Mouse (Mus musculus) heart, postnatal 25 days (tissue): ENCODE measurements around the gene Mmp11. TPM values are rescaled to one million over a fixed set of nuclear protein-coding genes. Genes with fewer than 3 reads are reported as not detected.

Experiments
- DNase-seq: peaks from one replicate; pipeline ENCODE4 v3.0.0; 2022; ENCODE audit warnings: low spot score
- intact Hi-C: fragments of 180-260 bp; cut with DNase I; formaldehyde crosslinking; loops from one replicate; pipeline ENCODE4 v1.15.1; 2025
- total RNA-seq, 2 experiments: library from RNA; stranded (reverse); gene quantifications; 2 replicates each; pipeline ENCODE4 v1.2.3; 2021

Mmp11 gene
- total RNA-seq, 2 experiments from 2014 or later, result 5.0 to 8.1 TPM

DNA sequence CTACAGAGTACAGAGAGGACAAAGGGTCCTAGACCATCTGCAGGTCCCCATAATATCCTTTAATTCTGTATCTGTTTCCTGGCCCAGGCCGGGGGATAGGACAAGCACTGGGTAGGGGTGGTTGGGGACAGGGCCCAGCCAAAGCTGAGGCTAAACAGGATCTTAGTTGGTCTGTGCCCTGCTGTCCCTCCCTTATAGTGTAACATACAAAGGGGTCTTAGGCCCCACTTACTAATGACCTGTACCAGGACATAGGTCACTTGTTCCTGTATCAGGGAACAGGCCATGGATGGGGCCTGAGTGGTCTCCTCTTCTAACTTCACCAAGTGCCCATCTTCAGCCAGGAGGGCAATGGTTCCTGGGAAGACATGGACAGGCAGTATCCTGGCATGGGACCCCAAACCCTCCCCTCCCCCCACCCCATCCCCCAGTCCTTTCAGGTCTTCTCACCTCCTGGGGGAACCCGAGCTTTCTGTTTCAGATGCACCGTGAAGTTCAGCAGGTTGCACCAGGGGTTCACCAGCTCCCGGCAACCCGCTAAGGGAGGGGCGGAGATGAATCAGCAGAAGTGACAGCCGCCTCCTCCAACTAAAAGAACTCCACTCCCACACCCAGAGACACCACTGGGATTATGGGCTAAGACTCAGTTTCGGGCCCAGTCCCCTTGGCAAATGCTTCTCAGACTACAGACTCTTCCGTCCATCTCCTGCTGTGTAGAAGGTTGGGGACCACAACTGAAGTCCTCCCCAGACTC is 3.4 kb upstream of the Mmp11 start:
- DNase-seq, result no peak
- intact Hi-C loops, result no loop called here

DNA sequence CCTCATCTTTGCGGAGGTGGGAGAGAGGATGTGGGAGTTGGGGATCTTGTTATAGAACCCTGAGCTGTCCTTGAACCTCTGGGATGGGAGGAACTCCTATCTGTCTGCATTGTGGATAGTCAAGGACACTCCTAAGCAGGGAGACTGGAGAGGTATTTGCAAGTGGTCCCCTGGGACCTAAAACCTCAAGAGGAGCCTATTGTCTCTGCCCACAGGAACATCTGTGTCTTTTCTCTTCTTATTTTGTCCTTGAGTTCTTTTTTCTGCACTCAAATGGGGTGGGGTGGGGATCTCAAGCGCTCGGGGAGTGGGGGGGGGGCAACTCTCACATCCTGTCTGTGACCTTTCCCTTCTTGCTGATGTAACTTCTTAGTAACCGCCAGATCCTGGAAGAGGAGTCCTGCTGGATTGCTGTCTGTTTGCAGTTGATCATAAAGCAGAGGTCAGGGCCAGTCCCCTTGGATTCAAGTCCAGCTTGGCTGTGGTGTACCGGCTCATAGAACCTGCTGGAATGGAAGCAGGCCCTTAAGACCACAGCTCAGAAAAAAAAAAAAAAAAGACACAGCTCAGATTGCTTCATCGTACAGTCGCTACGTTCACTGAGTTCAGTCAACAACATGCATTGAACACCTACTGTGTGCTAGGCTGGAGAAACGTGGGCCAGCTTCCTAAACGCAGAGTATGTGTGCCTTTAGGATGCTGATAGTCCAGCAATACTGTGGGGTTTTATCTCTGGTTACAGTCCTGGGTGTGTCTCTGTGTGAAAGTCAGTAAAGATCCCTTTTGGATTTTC is 1.8 kb upstream of the Mmp11 start:
- DNase-seq, result no peak

DNA sequence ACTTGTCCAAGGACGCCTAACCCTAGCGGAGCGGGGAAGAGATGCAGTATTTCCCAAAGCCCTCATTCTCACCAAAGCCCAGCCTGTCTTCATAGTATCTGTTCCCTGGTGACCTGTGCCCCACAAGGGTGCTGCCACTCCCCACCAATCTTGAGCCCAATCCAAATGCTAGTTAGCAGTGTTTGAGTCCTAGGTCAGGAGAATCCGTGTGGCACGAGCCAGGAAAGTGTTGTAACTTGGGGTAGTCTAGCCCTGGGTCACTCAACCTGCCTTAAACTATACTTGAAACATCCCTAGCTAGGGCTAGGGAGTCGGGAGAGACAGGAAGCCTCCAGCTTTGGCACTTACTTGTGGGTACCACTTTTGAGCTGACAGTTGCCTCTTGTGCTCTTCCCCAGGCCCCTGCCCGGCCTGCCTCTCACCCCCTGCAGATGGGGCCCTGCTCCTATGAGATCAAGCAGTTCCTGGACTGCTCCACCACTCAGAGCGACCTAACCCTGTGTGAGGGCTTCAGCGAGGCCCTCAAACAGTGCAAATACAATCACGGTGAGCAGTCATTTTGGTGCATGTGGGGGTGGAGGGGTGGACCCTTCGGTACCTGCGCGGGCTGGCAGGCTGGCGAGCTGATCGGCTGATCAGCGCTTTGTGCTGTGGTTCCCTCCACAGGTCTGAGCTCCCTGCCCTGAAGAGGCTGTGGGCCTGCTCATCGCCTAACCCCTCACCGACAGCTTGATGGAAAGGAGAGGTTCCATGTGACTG is 792 bp upstream of the Mmp11 start:
- no peak for DNase-seq
- intact Hi-C loops, result no loop called here

More for the DNA sequence above, 1.8 kb upstream of the Mmp11 start:
- intact Hi-C loops, result no loop called here

DNA sequence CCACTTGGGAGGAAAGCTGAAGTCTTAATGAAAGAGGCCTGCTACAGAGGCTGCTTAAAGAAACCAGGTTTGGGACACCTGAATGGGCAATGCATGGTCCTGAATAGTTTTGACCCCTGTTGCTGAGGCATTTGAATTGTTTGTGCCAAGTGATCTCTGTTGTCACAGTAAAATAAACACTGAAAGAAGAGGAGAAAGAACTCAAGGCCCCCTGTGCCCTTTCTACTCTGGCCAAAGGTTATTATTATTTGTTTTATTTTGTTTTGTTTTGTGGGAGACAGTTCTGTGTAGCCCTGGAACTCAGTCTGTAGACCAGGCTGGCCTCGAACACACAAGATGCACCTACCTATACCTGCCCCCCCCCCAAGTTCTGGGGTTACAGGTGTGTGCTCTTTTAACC is 1.3 kb downstream of the Mmp11 start:
- intact Hi-C loops, result no loop called here
- no peak for DNase-seq

DNA sequence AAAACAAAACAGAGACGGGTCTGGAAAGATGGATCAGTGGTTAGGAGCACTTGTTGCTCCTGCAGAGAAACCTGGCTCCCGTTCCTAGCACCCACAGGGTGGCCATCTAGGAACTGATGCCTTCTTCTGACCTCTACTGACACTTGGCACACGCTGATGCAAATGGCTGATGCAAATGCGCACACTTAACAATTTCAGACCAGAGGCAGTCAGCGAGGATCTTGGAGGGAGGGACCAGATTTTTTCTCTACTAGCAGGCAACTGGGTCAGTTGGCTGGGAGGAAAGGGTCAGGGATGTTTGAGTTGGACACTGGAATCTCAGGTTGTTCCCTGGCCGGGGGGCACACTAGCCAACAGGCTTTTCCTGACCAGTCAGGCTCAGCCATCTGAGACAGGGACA is 3.4 kb downstream of the Mmp11 start, which contains the start of gene Chchd10:
TSS of gene Chchd10 (plus strand) at position 240 of the 400 bp plus-strand sequence.
- intact Hi-C loops, result no loop called here
- no peak for DNase-seq

DNA sequence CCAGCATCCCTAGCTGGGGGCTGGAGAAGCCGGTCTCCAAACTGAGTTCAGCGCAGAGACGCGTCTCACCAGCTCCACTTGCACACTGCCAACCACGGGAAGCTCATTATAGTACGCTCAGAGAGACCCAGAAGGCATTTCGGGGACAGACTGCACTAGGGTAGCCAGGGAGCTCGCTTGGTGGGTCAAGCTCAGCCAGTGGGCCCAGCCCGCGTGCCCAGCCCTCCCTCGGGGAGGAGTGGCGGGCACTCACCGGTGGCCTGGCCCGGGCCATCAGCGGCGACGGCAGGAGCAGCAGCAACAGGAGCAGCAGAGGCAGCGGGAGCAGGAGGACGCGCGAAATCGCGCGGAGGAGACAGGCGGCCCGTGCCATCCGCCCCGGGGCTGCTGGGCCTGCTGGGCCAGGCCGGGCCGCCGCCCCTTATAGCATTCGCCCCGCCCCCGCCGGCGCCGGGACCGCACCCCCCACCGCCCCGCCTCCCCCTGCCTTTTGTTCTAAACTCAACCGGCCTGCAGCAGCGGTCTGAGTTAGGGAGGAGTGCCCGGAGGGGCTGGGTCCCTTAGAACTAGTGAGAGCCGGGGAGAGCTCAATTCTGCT is 4.1 kb downstream of the Mmp11 start:
- intact Hi-C loops, result no loop called here

DNA sequence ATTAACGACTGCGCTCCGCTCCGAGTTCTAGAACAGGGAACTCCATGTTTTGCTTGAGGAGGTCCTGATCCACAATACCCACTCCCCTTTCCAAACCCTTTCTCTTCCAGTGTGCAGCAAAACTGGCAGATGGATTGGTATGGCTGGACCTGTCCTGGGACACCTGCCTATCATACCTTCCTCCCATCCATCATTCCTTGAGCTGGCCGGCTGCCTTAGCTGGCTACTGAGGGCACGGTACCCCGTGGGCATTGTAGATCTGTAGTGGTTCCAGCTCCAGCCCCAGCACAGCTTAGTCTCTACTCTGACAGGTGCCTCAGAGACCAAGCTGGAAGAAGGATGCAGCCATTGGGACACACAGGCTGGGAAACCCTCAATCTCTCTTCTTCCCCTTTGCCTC is 5.0 kb downstream of the Mmp11 start:
- no peak for DNase-seq

More for the DNA sequence above, 4.1 kb downstream of the Mmp11 start:
- peak; percentile 33 for DNase-seq

DNA sequence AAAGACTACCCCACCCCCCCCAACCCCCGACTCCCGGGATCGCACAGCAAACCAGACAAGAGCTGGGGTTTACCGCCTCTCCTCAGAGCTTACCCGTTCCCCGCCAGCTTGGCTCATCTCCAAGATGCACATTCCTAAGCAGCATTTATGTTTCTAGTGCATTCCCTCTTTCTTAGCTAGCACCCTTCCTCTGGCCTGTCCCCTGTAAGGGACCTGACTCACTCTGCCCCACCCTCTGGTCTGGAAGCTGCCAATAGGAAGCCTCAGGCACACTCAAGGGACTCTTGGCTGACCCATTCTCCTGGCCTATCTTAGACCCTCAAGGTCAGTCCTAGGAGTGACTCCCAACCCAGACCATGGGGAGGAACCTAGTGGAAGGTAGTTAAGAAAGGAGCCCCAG is 6.0 kb downstream of the Mmp11 start:
- intact Hi-C loops, result no loop called here
- no peak for DNase-seq

More for the DNA sequence above, 5.0 kb downstream of the Mmp11 start:
- intact Hi-C loops, result no loop called here

DNA sequence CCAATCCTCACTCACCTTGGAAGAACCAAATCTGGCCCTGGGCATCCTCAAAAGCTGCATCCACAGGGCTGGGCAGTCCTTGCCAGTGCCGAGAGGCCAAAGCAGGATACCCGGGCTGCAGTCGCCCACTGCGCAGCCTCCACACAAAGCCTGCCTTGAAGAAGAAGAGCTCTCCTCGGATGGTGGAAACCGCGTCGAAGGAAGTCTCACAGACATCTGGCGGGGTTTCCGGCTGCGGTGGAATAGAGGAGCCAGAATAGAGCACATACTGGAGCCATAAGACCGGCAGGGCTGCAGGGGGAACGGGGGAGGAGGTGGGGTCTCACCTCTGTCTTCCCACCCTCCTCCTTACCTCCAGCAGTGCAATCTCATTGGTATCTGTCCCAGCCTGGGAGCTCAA is 9.9 kb downstream of the Mmp11 start:
- DNase-seq, result no peak
- intact Hi-C loops, result no loop called here

DNA sequence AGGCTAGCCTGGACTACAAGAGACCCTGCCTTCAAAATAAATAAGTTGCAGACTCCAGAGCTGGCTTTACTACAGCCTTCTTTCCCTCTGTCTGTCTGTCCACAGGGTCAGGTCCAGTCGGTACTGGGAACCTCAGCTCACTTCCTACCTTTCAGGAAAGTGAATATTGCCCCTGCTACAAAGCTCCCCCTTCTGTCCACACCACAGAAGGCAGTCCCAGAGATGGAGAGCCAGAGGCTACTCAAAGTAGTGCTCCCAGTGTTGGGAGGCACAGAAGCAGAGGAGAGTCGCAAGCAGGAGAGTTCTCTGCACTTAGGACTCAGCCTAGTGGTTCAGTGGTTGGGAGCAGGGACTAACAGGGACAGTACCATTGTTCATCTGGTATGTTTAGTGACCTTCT is 12.0 kb downstream of the Mmp11 start:
- no peak for DNase-seq
- intact Hi-C loops, result no loop called here

DNA sequence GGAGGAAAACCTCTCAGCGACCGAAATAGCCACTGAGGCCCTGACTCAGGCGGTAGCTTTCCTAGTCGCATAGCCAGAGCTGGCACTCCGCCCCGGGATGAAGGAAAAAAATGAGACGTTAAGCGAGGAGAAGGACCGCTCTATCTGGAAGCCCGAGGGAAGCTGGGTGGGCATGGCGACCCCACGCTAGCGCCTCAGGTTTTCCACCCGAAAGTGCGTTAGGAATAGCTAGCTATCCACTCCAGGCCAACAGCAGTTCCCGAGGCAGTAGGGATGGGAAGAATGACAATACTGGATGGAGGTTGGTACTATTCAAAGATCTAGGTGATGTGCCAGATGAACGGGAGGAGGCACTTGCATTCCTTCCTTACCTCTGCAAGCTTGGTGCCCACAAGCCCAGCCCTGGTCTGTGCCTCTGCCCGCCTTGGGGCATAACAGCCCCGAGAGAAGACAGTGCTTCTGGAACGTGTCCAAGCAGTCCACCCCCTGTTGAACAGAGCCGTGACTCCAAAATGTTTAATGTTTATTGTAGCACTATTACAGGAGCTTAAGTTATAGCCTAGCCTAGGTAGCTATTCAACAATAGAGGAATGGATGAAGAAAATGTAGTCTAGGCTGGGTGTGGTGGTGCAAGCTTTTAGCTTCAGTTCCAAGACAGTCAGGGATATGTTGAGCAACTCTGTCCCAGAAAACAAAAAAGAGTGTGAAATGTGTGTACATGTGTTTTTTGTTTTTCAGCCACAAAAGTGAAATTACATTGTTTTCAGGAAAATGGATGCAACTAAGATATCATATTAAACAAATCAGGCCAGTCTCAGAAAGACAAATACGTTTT is 14.4 kb downstream of the Mmp11 start:
- intact Hi-C loops, result loop anchor here (2.0 kb wide), 1 partner anchor 29 kb away; no protein-coding TSS in a partner anchor
- no peak for DNase-seq

DNA sequence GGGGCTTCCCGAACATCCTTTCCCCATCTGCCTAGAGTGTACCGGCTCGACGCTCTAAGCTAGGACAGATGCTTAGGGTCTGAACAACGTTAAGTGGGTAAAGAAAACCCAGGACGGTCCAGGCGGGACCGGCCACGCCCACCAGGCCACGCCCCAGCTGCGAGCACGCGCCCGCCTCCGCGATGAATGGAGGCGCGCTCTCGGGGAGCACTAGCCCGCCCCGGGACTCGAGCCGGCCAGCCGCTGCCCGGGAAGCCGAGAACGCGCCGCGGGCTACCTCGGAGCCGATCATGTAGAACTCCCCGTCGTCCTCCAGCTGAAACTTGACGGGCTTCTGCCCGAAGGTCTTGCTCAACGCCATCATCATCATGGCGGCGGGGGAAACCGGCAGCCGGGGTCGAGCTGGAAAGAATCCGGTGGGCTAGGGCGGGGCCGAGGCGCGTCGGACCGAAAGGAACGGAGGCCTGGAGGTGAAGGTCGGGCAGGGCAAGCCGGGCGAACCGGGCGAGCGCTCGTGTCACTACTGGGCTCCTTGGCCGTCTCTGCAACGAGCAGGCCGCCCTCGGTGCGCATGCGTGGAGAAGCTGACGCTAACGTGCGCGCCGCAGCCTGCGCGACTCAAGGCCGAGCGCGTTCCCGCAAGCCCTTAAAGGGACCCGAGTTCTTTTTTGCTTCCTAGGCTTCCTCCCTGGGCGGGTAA is 15.1 kb downstream of the Mmp11 start, which contains the start of gene Smarcb1:
TSS of gene Smarcb1 (minus strand) at position 592 of the 700 bp plus-strand sequence.
- peak; percentile 91 for DNase-seq
- intact Hi-C loops, result loop anchor here (2.0 kb wide), 1 partner anchor 30 kb away; no protein-coding TSS in a partner anchor

DNA sequence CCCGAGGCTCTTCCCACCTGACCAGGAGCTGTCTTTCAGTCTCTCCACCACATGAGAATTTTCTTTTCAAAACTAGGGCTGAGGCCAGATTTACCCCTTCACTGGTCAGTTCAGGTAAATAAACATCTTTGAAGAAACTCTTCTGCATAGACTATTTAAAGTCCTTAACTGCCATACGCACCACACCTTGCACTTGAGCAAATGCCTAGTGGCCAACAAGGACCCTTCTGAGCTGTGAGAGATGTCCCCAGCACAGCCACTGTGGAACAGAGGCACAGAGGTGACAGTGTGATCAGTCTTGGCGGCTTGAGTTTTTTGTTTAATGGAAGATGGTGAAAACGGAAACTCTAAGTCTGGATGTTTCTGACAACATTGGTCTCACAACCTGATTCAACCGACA is 17.3 kb downstream of the Mmp11 start:
- intact Hi-C loops, result loop anchor here (2.0 kb wide), 1 partner anchor 18 kb away; no protein-coding TSS in a partner anchor
- no peak for DNase-seq

DNA sequence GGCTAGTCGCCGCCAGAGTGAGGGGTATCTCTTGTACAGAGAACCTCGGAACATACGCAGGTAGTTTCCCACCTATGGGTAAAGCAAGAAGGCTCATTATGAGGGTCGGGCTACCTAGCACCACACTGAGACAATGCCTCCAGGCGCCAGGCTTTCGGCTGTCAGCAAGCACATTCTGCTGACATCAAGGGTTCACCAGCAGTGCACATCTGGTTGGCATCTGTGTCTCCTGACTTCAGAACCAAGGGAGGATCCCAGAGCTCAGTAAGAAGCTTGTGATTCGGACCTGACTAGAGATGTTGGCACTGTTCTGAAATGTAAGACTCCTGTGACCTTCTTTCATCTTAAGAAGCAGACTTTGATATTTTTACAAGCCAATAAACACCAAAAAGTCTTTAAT is 19.5 kb downstream of the Mmp11 start:
- DNase-seq, result no peak
- intact Hi-C loops, result no loop called here

DNA sequence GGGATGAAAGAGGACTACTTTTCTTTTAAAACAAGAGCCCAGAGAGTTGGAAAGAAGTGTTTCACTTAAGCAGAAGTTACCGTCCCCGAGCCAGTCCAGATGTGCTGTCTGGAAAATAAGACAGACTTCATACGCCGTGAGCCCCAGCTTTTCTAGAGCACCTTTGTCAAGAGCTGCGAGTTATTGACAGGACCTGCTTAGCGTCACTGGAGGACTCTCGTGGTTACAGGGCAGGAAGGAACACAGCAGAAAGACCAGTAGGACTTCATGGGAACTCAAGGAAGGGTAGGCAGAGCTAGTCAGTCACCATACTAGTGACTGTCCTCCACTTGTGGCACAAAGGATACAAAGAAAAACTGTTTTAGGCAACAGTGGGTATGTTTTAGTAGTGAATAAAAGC is 20.7 kb downstream of the Mmp11 start:
- DNase-seq, result no peak

DNA sequence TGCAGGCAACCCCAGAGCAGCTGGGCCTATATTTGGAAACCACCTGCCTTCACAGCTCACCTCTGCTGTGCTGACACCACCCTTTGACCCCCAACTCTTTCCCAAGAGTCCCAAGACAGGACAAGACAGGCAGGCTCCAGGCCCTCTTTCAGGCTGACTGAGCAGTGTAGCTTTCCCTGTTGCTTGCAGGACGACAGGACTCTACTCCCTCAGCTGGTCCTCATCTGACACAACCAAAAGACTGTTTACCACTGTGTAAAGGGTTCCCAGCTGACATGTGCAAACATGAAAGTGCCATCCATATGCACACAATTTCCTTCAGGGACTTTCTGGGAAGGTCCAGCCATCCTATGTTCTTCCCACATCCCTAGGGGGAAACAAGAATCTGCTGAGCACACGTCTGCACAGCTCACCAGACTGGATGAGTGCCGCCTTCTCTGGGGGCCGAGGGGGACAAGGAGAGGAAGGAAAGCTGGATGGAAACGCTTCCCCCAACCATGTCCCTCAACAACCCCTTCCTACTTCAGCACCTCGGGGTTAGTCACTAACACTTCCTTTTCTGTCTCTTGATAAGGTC is 23.2 kb downstream of the Mmp11 start:
- DNase-seq, result no peak
- intact Hi-C loops, result no loop called here

More for the DNA sequence above, 20.7 kb downstream of the Mmp11 start:
- intact Hi-C loops, result no loop called here

DNA sequence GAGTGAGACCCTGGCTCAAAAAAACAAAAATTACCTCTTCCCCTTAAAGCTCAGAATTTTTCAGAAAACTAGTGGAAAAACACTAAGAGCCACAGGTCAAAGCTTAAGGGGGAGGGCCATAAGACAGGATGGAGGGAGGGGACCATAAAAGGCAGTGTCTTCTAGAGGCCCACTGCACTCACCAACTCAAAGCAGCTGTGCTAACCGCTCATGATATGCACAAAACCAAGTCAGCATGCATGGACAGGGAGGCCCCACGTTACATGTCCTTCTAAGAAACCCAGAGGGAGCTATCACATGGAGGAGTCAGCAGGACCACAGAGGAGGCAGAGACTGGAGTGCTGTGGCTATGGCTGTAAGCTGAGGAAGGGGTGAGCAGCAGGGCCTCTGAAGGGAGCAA is 25.6 kb downstream of the Mmp11 start:
- DNase-seq, result no peak
- intact Hi-C loops, result no loop called here

DNA sequence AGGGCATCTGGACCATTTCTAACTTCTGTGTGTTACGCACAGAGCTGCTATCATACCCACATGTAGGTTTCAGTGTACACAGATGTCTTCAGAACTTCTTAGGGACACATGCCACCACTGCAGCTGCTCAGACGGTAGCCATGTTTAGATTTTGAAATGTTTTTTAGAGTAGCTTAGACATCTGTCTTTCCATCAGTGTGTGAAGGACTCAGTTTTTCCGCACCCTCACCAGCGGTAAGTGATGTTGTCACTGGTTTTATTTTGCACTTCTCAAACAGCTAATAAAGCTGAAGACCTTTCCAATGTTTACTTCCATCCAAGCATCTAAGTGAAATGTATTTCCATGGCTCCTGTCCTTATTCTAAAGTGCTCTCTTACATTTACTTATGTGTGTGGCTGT is 29.4 kb downstream of the Mmp11 start:
- intact Hi-C loops, result no loop called here

More for the DNA sequence above, 29.4 kb downstream of the Mmp11 start:
- no peak for DNase-seq
